Mouse (Mus musculus) intestine, postnatal 0 days (tissue): ENCODE data around the gene Olfr1420. TPM values are rescaled to one million over a fixed set of nuclear protein-coding genes. Genes with fewer than 3 reads are reported as not detected.

Experiments used
- microRNA-seq: library from miRNA; unstranded; fragments of <30 nt; microRNA quantifications from one replicate; pipeline ENCODE4, GENCODE M21; 2016
- polyA plus RNA-seq: library from polyadenylated mRNA; unstranded; fragments of >200 nt; fragmentation: Nextera tagmentation; extraction: Ambion mirVana; gene quantifications from 2 replicates; pipeline ENCODE4 v1.2.1, GENCODE M21; 2015

The Olfr1420 gene
- polyA plus RNA-seq, 1 experiment from 2014 or later = 0.05 TPM

Small RNA genes within 50 kb of the gene (microRNA-seq; reads per million reads assigned to microRNA genes)
- gene Mir6994 = 4.9 reads per million, percentile 12 among the genes with 10 or more reads in this experiment

Other genes with a start within 250 kb of the Olfr1420 start
- gene Ms4a3, start 245.7 kb upstream of the Olfr1420 start, polyA plus RNA-seq = not detected in 2 replicates
- gene Oosp2, start 226.0 kb upstream of the Olfr1420 start, polyA plus RNA-seq = not detected in 2 replicates
- not detected in 2 replicates for gene Oosp1, start 195.4 kb upstream of the Olfr1420 start, polyA plus RNA-seq
- gene Oosp3, start 189.5 kb upstream of the Olfr1420 start, polyA plus RNA-seq = not detected in 2 replicates
- gene Gif, start 139.0 kb upstream of the Olfr1420 start, polyA plus RNA-seq = not detected in 2 replicates
- 54.0 and 54.7 TPM in 2 replicates for gene Mrpl16, start 116.2 kb upstream of the Olfr1420 start, polyA plus RNA-seq
- gene Stx3, start 67.2 kb upstream of the Olfr1420 start, polyA plus RNA-seq = 125 and 137 TPM in 2 replicates
- gene Olfr1417, start 47.3 kb upstream of the Olfr1420 start, polyA plus RNA-seq = 0.08 TPM in 1 of 2 replicates, not detected in the other
- gene Olfr1418, start 25.5 kb upstream of the Olfr1420 start, polyA plus RNA-seq = not detected in 2 replicates
- gene Olfr1419, start 11.5 kb upstream of the Olfr1420 start, polyA plus RNA-seq = not detected in 2 replicates
- gene Patl1, start 25.8 kb downstream of the Olfr1420 start, polyA plus RNA-seq = 8.4 and 9.3 TPM in 2 replicates
- 6.2 and 6.9 TPM in 2 replicates for gene Osbp, start 79.4 kb downstream of the Olfr1420 start, polyA plus RNA-seq
- gene Olfr1423, start 154.8 kb downstream of the Olfr1420 start, polyA plus RNA-seq = not detected in 2 replicates
- not detected in 2 replicates for gene Olfr1424, start 176.1 kb downstream of the Olfr1420 start, polyA plus RNA-seq
- gene Olfr1425, start 191.2 kb downstream of the Olfr1420 start, polyA plus RNA-seq = not detected in 2 replicates
- gene Olfr1426, start 205.4 kb downstream of the Olfr1420 start, polyA plus RNA-seq = not detected in 2 replicates
- gene Olfr1427, start 216.8 kb downstream of the Olfr1420 start, polyA plus RNA-seq = not detected in 2 replicates
- not detected in 2 replicates for gene Olfr1428, start 229.3 kb downstream of the Olfr1420 start, polyA plus RNA-seq
- gene Olfr76, start 236.6 kb downstream of the Olfr1420 start, polyA plus RNA-seq = not detected in 2 replicates